Mouse (Mus musculus): ENCODE data around the gene Galnt18. TPM values are rescaled to one million over a fixed set of nuclear protein-coding genes. Genes with fewer than 3 reads are reported as not detected.

The Galnt18 gene
- total RNA-seq (2023; ENCODE audit: inconsistent age), result not detected in 4 replicates

DNA sequence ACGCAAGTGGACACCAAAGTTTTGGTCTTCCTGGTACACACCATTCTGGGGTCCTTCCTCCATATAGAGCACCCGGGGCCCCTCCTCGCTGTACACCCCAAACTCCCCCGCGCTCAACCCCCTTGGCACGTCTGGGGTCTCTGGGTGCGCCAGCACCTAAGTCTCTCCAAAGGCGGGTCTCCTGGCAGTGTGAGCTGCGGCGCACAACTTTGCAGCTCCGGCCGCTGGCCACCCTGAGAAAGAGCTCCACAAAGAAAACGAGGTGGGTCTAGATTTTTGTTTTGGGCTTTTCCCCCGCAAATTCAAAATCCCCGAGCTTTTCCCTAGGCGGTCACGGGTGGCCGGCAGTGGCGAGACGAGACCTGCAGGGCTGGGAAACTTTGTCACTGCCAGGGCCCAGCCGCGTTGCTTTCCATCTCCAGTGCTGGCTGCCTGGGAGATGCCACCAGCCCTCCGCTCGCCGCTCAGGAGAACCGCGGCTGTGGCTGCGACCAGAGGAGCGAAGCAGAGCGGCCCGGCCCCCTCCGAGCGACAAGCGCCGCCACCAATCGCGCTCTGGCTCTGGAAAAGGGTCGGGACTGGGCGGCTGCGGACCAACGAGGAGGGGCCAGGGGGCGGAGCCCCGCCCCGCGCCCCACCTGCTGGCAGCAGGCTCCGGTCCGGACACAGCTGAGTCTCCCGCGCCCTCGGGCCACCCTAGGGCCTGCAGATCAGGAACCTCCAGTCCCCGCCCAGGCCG is at the start of gene Galnt18:
Galnt18 (minus strand) TSS at position 474 of the 739 bp plus-strand sequence.

Other genes starting within 250 kb of the Galnt18 start
- gene Usp47, start 243.5 kb upstream of the Galnt18 start, total RNA-seq (2023; ENCODE audit: inconsistent age), result 52.5 to 55.0 TPM (median 53.4 TPM) in 4 replicates